Mouse (Mus musculus): ENCODE data around the gene Arhgap25. TPM values are rescaled to one million over a fixed set of nuclear protein-coding genes. Genes with fewer than 3 reads are reported as not detected.
"Not testable (repeated sequence)": the region's sequence is repeated elsewhere in the genome, so short reads cannot be mapped to it uniquely, and the experiment has no call there.

Arhgap25 gene
- total RNA-seq, 2 experiments from 2014 or later = 1.1 to 1.3 TPM

DNA sequence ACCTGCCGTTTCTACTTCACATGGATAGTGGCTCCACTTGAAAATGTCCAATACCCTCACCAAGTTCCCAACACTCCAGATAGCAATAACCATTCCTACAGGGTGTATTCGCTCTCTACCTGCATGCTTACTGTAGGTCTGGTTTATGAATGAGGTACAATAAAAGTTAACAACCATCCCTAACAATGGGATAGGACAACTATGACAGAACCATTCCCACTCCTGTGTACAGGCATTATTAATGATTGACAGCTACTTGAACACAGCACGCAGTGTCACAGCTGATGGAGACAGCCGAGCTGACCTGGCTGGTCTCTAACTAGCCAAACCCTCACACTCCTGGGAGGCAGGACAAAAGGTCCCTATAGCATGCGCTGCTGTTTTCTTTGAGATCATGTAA is 4.6 kb upstream of the Arhgap25 start:
- no peak for DNase-seq
- intact Hi-C loops (cut with DNase I) = no loop called here

- intact Hi-C loops (cut with DNase I) = no loop called here
Measured at GRCm38 (mm10) chr6:87536270-87536669, 3.2 kb upstream of the Arhgap25 start.

DNA sequence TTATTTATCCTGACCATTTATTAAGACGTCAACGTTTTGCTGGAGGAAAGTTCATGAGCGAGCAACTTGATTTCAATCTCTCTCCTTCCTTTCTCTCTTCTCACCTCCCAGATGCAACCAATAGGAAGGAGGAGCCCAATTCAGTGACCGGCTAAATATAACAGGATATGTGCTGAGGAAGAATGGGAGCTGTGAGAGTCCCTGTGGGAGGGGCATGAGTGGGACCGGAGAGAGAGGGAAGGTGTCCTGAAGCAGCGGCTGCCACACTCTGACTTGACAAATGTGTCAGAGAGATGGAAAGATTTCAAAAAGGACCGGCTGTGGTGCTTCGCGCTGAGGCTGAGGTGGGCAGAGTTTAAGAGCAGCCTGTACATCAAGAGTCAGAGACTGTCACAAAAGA is 2.6 kb upstream of the Arhgap25 start:
- intact Hi-C loops (cut with DNase I) = no loop called here
- no peak for DNase-seq

More at GRCm38 (mm10) chr6:87536270-87536669, 3.2 kb upstream of the Arhgap25 start:
- DNase-seq = no peak

- intact Hi-C loops (cut with DNase I) = no loop called here
- DNase-seq = no peak
Measured at GRCm38 (mm10) chr6:87534855-87535575, 2.0 kb upstream of the Arhgap25 start.

- no peak for DNase-seq
- intact Hi-C loops (cut with DNase I) = no loop called here
Measured at GRCm38 (mm10) chr6:87531456-87532015, 1.5 kb downstream of the Arhgap25 start.

GRCm38 (mm10) chr6:87530386-87530785 is 2.7 kb downstream of the Arhgap25 start:
- intact Hi-C loops (cut with DNase I) = no loop called here
- DNase-seq = no peak

- DNase-seq = no peak
- intact Hi-C loops (cut with DNase I) = no loop called here
Measured at GRCm38 (mm10) chr6:87527846-87528557, 5.1 kb downstream of the Arhgap25 start.

GRCm38 (mm10) chr6:87527366-87527765 is 5.7 kb downstream of the Arhgap25 start:
- intact Hi-C loops (cut with DNase I) = no loop called here
- no peak for DNase-seq

DNA sequence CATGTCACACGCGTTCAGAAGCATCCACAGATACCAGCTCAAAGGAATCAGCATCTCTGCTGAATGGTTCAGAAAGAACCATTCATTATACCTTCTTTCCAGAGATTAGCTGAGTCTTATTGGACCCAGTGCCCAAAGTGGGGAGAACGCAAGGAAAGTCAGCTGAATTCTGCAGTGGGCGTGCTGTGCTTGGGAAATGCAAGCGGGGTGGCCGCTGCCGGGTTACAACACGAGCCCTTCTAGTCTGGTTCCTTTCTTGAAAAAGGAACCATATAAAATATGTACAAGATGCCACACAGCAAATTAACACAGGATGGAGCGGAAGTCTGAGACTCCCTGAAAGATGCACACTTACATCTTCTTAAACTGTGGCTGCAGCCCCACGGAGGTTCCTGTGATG is 7.9 kb downstream of the Arhgap25 start:
- DNase-seq = no peak
- intact Hi-C loops (cut with DNase I) = no loop called here

DNA sequence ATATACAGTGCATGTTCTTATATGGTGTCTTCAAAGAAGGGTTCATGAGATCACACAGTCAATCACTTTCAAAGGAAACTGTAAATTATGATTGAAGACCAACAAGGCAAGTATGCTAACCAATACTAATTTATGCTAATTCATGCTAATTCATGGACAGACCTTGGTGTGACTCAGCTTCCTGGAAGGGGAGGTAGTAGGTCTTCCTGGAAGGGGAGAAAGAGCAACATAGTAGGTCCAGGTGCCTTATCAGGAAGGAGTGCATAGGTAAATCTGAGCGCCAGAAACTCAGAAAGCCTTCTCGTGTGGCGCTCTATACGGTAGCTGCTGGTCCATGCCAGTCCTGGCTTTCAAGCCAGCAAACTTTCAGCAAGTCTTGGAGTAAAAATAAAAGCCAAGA is 8.8 kb downstream of the Arhgap25 start:
- intact Hi-C loops (cut with DNase I) = loop anchor here (5.0 kb wide), 1 partner anchor 132 kb away; no protein-coding TSS in a partner anchor
- no peak for DNase-seq

- intact Hi-C loops (cut with DNase I) = loop anchor here (5.0 kb wide), 1 partner anchor 131 kb away; no protein-coding TSS in a partner anchor
- DNase-seq = no peak
Measured at GRCm38 (mm10) chr6:87523736-87524135, 9.3 kb downstream of the Arhgap25 start.

DNA sequence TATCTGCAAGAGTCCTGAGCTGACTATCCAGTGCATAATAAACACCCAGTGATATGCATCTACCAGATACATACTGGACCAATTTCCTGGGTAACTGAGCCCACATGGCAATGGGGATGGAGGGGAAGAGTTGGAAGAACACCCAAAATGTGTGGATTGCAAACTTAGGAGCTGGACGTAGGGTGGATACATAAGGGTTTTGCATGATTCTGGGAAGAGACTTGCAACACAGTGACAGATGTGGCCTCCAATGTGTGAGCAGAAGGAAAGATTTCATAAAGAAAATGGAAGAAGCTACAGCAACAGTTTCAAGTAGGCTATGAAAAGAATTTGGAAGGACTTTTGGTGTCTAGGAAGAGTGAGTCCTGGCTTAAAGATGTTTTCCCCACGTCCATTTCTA is 10.0 kb downstream of the Arhgap25 start:
- intact Hi-C loops (cut with DNase I) = loop anchor here (5.0 kb wide), 1 partner anchor 131 kb away; no protein-coding TSS in a partner anchor

GRCm38 (mm10) chr6:87522236-87522635 is 10.8 kb downstream of the Arhgap25 start:
- DNase-seq = peak; percentile 29 to 35
- intact Hi-C loops (cut with DNase I) = loop anchor here (5.0 kb wide), 1 partner anchor 130 kb away; no protein-coding TSS in a partner anchor

More for the DNA sequence above, 10.0 kb downstream of the Arhgap25 start:
- DNase-seq = no peak

- intact Hi-C loops (cut with DNase I) = loop anchor here (5.0 kb wide), 1 partner anchor 129 kb away; no protein-coding TSS in a partner anchor
- DNase-seq = not testable (repeated sequence)
Measured at GRCm38 (mm10) chr6:87521705-87522104, 11.4 kb downstream of the Arhgap25 start.

DNA sequence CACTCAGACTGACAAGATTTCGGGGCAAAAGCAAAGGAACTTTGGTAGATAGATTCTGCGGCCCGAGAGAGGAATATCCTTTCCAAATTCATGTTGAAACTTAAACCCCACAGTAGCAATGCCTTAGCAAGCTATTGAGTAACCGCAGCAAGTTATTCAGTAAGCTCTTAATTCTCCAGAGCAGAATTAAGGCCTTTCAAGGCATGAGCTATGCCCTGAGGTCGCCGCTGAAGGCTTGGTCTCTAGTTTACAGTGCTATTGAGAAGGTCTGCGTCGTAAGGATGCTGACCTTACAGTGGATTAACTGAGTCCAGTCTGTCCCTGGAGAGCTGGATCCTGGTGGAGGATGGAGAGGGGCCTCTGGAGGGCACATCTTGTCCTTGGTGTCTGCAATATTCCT is 12.5 kb downstream of the Arhgap25 start:
- intact Hi-C loops (cut with DNase I) = loop anchor here (5.0 kb wide), 1 partner anchor 128 kb away; no protein-coding TSS in a partner anchor
- DNase-seq = no peak

- intact Hi-C loops (cut with DNase I) = loop anchor here (5.0 kb wide), 1 partner anchor 128 kb away; no protein-coding TSS in a partner anchor
- DNase-seq = no peak
Measured at GRCm38 (mm10) chr6:87519809-87520208, 13.2 kb downstream of the Arhgap25 start.

GRCm38 (mm10) chr6:87518622-87519021 is 14.4 kb downstream of the Arhgap25 start:
- intact Hi-C loops (cut with DNase I) = no loop called here

DNA sequence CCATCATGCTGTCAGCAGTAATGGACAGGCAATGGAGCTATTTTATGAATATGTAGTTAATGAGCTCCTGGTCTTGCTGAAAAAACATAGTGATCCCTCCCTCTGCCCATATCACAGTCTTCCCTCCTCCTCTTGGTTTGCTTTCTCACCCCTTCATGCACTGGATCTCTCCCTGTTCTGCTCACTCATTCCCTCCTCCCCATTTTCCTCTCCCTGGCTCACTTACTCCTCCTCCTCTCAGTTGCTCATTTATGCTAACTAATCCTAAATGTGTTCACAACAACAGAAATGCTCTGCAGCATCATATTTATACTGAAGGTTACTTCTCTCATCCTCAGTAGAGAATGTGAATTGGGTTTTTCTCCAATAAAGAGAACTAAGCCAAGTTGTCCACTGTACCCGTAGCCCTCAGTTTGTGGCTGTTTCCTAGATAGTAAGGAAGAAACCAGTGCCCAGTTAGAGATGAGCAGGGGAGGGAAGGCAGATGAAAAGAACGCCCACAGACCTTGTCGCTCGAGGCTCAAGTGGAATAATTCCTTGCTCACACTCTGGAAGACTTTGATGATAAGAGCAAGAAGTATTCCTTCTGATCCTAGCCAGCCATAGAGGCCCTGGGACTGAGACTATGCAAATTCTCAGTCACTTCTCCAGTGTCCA is 15.2 kb downstream of the Arhgap25 start:
- no peak for DNase-seq
- intact Hi-C loops (cut with DNase I) = no loop called here

More at GRCm38 (mm10) chr6:87518622-87519021, 14.4 kb downstream of the Arhgap25 start:
- no peak for DNase-seq

- no peak for DNase-seq
- intact Hi-C loops (cut with DNase I) = no loop called here
Measured at GRCm38 (mm10) chr6:87514321-87514720, 18.7 kb downstream of the Arhgap25 start.

DNA sequence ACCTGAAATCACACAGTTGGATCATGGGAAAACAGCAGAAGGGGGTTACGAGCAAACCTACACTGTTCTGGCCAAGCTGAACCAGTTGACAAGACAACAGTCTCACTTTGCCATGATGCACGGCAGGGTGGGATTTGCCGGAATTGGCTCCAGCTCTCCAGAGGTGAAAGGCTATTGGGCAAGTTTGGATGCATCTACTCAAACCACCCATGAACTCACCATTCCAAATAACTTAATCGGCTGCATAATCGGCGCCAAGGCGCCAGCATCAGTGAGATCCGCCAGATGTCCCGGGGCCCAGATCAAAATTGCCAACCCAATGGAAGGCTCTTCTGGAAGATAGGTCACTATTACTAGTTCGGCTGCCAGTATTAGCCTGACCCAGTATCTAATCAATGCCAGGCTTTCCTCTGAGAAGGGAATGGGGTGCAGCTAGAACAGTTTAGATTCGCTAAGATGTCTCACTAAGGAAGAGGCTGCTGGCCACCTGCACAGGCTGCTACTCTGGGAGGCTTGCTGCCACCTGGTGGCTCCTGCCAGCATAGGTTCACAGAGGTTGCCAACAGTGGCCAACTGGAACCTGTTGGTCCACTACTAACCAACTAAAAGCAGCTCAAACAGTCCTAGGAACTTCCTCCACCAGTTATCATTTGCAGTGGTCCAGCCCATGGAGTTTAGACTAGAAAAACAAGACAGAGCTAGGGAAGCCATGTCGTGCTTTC is 19.9 kb downstream of the Arhgap25 start:
- intact Hi-C loops (cut with DNase I) = loop anchor here (2.0 kb wide), 1 partner anchor 46 kb away; no protein-coding TSS in a partner anchor
- DNase-seq = peak; percentile 44 to 52

Data from gastrocnemius, postnatal 36 days (tissue).